Comparison of ENCODE assay signal across 10 mouse cellular contexts in genomic region chr5:99787239-99787638, GRCm38 (mm10). TPM values are rescaled to one million over a fixed set of nuclear protein-coding genes. Genes with fewer than 3 reads are reported as not detected.
DNase-seq lines count a peak whose midpoint lies in the region; ATAC-seq and TF ChIP-seq lines count a peak whose summit lies in the region.
"Had no signal": no experiment of that assay in that cellular context is flagged by ENCODE, and none has a peak within 500 bp of the region (broad histone marks: within the 10 kb centered on the region; RNA-seq: fewer than 3 reads in every experiment).

No protein-coding gene starts in this region.

- intact Hi-C loops in heart, postnatal 25 days (cut with DNase I): no loop called here

- H3K4me2 ChIP-seq in forebrain, embryonic 14.5 days (ENCODE audit: low read length): peak overlapping the region; percentile 23
- H3K4me2 ChIP-seq: liver, embryonic 13.5 days had no signal

- no peaks in the 10 kb centered on the region for H3K9me3 ChIP-seq in forebrain, embryonic 14.5 days (replicated peaks; ENCODE audit: control insufficient read depth, low read length)
- H3K9me3 ChIP-seq in midbrain, embryonic 10.5 days (replicated peaks): no peaks in the 10 kb centered on the region
- H3K9me3 ChIP-seq: liver, embryonic 13.5 days had no signal

- peaks cover 9% of the 10 kb centered on the region for H3K4me1 ChIP-seq in forebrain, embryonic 14.5 days (ENCODE audit: control insufficient read depth, insufficient read depth, low read length)
- peaks cover 17% of the 10 kb centered on the region for H3K4me1 ChIP-seq in midbrain, embryonic 10.5 days
- H3K4me1 ChIP-seq: liver, embryonic 13.5 days had no signal

- peak; percentile 89 for ATAC-seq in forebrain, embryonic 14.5 days
- ATAC-seq: inflammation-experienced regulatory T-cells, adult 6 months had no signal

- no peak overlapping the region for H3K9ac ChIP-seq in forebrain, embryonic 14.5 days (ENCODE audit: low read length)
- H3K9ac ChIP-seq: liver, embryonic 13.5 days had no signal

- no peak overlapping the region for H3K27ac ChIP-seq in layer of hippocampus, adult 2 months
- peak overlapping the region; percentile 55; the same call in 1 of the 2 replicates for H3K27ac ChIP-seq in forebrain, embryonic 14.5 days (ENCODE audit: low read depth, low read length)
- 0 out of 2 replicates have a peak overlapping the region, but pooled peaks have one; percentile 42 for H3K27ac ChIP-seq in midbrain, embryonic 10.5 days (replicated peaks)
- H3K27ac ChIP-seq: liver, embryonic 13.5 days; stomach, postnatal 0 days had no signal

- TF ChIP-seq CTCF in layer of hippocampus, adult 2 months (conservative IDR thresholded peaks at IDR 0.05): no peak

- DNase-seq in layer of hippocampus, adult 9-11 months: peak; percentile 8
- DNase-seq in layer of hippocampus, adult 2 months (ENCODE audit: low spot score in 2 of 2): no peak
- peak; percentile 85 for DNase-seq in forebrain, embryonic 14.5 days (ENCODE audit: low spot score)
- peak; percentile 16 for DNase-seq in midbrain, embryonic 10.5 days (ENCODE audit: low spot score)
- peak; percentile 83 for DNase-seq in retina, postnatal 1 day
- DNase-seq in urinary bladder, postnatal 36 days (ENCODE audit: low spot score in 2 of 2): no peak
- DNase-seq in heart, postnatal 25 days (ENCODE audit: low spot score): no peak
- DNase-seq: liver, embryonic 13.5 days had no signal

- no peaks in the 10 kb centered on the region for H3K36me3 ChIP-seq in forebrain, embryonic 14.5 days (ENCODE audit: control insufficient read depth, insufficient read depth, low read length)
- no peaks in the 10 kb centered on the region for H3K36me3 ChIP-seq in midbrain, embryonic 10.5 days
- H3K36me3 ChIP-seq: liver, embryonic 13.5 days had no signal

- H3K27me3 ChIP-seq in forebrain, embryonic 14.5 days (replicated peaks; ENCODE audit: control insufficient read depth, insufficient read depth, low read length): no peaks in the 10 kb centered on the region
- peaks cover 7% of the 10 kb centered on the region; the same call in 1 of the 2 replicates for H3K27me3 ChIP-seq in midbrain, embryonic 10.5 days (ENCODE audit: low read depth, poor library complexity, severe bottlenecking)
- H3K27me3 ChIP-seq: liver, embryonic 13.5 days had no signal

- WGBS in forebrain, embryonic 14.5 days: 3% methylated on average over 10 of the region's 10 CpGs
- WGBS in midbrain, embryonic 10.5 days: 45% methylated on average over 10 of the region's 10 CpGs

- no peak overlapping the region for H3K4me3 ChIP-seq in layer of hippocampus, adult 2 months
- H3K4me3 ChIP-seq in forebrain, embryonic 14.5 days (ENCODE audit: low read depth, low read length): no peak overlapping the region
- no peak overlapping the region for H3K4me3 ChIP-seq in midbrain, embryonic 10.5 days
- H3K4me3 ChIP-seq: liver, embryonic 13.5 days had no signal

RNA-seq across cellular contexts. Expression of gene Rasgef1b, which starts 58.4 kb away (rescaled TPM):
- 10 to 100 TPM; 11.1 to 11.9 TPM for total RNA-seq in layer of hippocampus, adult 2 months (2021)
- polyA plus RNA-seq in forebrain, embryonic 14.5 days (2014; fragmentation: Nextera tagmentation; extraction: Ambion mirVana): 97.5 and 105 TPM in 2 replicates
- polyA plus RNA-seq in midbrain, embryonic 10.5 days (2016; fragmentation: Nextera tagmentation; extraction: Ambion mirVana): 9.0 and 15.4 TPM in 2 replicates
- 1 to 10 TPM; 7.4 to 7.7 TPM for total RNA-seq in heart, postnatal 25 days (2021)

Comparison
In these comparisons a context has a peak if more than half of its experiments do, and no peak if none do; other contexts are left out.
1. DNase-seq: peak in layer of hippocampus, adult 9-11 months (single experiment), forebrain, embryonic 14.5 days (single experiment), midbrain, embryonic 10.5 days (single experiment) and retina, postnatal 1 day (single experiment); none in layer of hippocampus, adult 2 months (0 of 2), urinary bladder, postnatal 36 days (0 of 2) and heart, postnatal 25 days (single experiment).